Mouse (Mus musculus) kidney, postnatal 0 days (tissue): ENCODE data around the gene Nrxn2. TPM values are rescaled to one million over a fixed set of nuclear protein-coding genes. Genes with fewer than 3 reads are reported as not detected.

ENCODE experiments used
- ATAC-seq: fragments of 200-750 bp; cut with Nextera tagmentation; replicated peaks from 2 replicates; pipeline ENCODE4 v1.8.0; 2017; ENCODE audit warnings: low read depth, moderate number of reproducible peaks, moderate TSS enrichment, moderate library complexity; ENCODE audit not compliant: low FRiP score
- DNase-seq: peaks from one replicate; pipeline ENCODE4 v3.0.0-alpha.2; 2016; ENCODE audit warnings: low spot score
- H3K27ac ChIP-seq: fragments of 300-500 bp; sonication (generic); 2 replicates; pipeline ENCODE4 v1.5.1; 2014; ENCODE audit warnings: mild to moderate bottlenecking
- H3K27me3 ChIP-seq: fragments of 300-500 bp; sonication (generic); 2 replicates; pipeline ENCODE4 v1.6.1; 2014; ENCODE audit warnings: low read length, mixed read lengths; ENCODE audit not compliant: insufficient read depth
- H3K36me3 ChIP-seq: fragments of 300-500 bp; sonication (generic); 2 replicates; pipeline ENCODE4 v1.6.1; 2014; ENCODE audit warnings: low read length, mixed read lengths; ENCODE audit not compliant: insufficient read depth
- H3K4me1 ChIP-seq: fragments of 300-500 bp; sonication (generic); replicated peaks from 2 replicates; pipeline ENCODE4 v1.6.1; 2014; ENCODE audit warnings: antibody characterized with exemption, low read length, mixed read lengths; ENCODE audit not compliant: insufficient read depth
- H3K4me2 ChIP-seq: fragments of 300-500 bp; sonication (generic); 2 replicates; pipeline ENCODE4 v1.6.1; 2014; ENCODE audit warnings: mild to moderate bottlenecking, low read length, moderate library complexity, mixed read lengths
- H3K4me3 ChIP-seq: fragments of 300-500 bp; sonication (generic); replicated peaks from 2 replicates; pipeline ENCODE4 v1.5.1; 2014; ENCODE audit warnings: low read depth, low read length
- H3K9ac ChIP-seq: fragments of 300-500 bp; sonication (generic); 2 replicates; pipeline ENCODE4 v1.6.1; 2014; ENCODE audit warnings: low read depth, low read length
- H3K9me3 ChIP-seq: fragments of 300-500 bp; sonication (generic); replicated peaks from 2 replicates; pipeline ENCODE4 v1.6.1; 2016; ENCODE audit warnings: low read length, inconsistent platforms, mixed read lengths
- CTCF ChIP-seq: IDR thresholded peaks from 2 replicates; pipeline ENCODE4 v1.5.1; 2016; ENCODE audit warnings: antibody characterized with exemption, low read depth, mild to moderate bottlenecking, moderate library complexity
- WGBS: fragments of 180-500 bp; shearing (Covaris S2); extraction: QIAGEN DNeasy Blood & Tissue Kit; methylation state at CpG from one replicate; pipeline ENCODE4 v1.1.7; 2014; 5-methylcytosine and 5-hydroxymethylcytosine counted together
- polyA plus RNA-seq: library from polyadenylated mRNA; unstranded; fragments of >200 nt; fragmentation: Nextera tagmentation; extraction: Ambion mirVana; gene quantifications from 2 replicates; pipeline ENCODE4 v1.2.1, GENCODE M21; 2015

Nrxn2 gene
- polyA plus RNA-seq, 1 experiment from 2014 or later = 5.9 TPM

- no peak overlapping the region for H3K9ac ChIP-seq
- H3K4me3 ChIP-seq = 0 out of 2 replicates have a peak overlapping the region, but pooled peaks have one; percentile 44
- peak overlapping the region; percentile 79 for H3K4me2 ChIP-seq
- ATAC-seq (no peak), DNase-seq (no peak)
- no peak for TF ChIP-seq CTCF
- no peak overlapping the region; the same call in 1 of the 2 replicates for H3K27ac ChIP-seq
- no peaks in the 10 kb centered on the region for H3K36me3 ChIP-seq
- H3K4me1 ChIP-seq = peaks cover 9% of the 10 kb centered on the region; the same call in 1 of the 2 replicates
- no peaks in the 10 kb centered on the region for H3K9me3 ChIP-seq
- no peaks in the 10 kb centered on the region for H3K27me3 ChIP-seq
- 9% methylated on average over 13 of the region's 13 CpGs for WGBS
These were observed 114.1 kb downstream of the Nrxn2 start for GRCm38 (mm10) chr19:6532656-6533055.

- peaks cover 9% of the 10 kb centered on the region; the same call in 1 of the 2 replicates for H3K4me1 ChIP-seq
- H3K36me3 ChIP-seq = no peaks in the 10 kb centered on the region
- H3K27ac ChIP-seq = no peak overlapping the region; the same call in 1 of the 2 replicates
- H3K27me3 ChIP-seq = no peaks in the 10 kb centered on the region
- H3K9ac ChIP-seq = no peak overlapping the region
- TF ChIP-seq CTCF = no peak
- no peaks in the 10 kb centered on the region for H3K9me3 ChIP-seq
- no peak overlapping the region for H3K4me3 ChIP-seq
- DNase-seq = no peak
- WGBS = 65% methylated on average over 11 of the region's 11 CpGs
- no peak overlapping the region for H3K4me2 ChIP-seq
- ATAC-seq = no peak
These were observed 115.0 kb downstream of the Nrxn2 start for GRCm38 (mm10) chr19:6533290-6534117.

- no peak overlapping the region for H3K27ac ChIP-seq
- no peak for DNase-seq
- no peak for TF ChIP-seq CTCF
These were observed 115.5 kb downstream of the Nrxn2 start for GRCm38 (mm10) chr19:6534118-6534415.

GRCm38 (mm10) chr19:6536201-6536600, 117.7 kb downstream of the Nrxn2 start:
- Histone ChIP-seq H3K4me1 (0 out of 2 replicates have a peak, but pooled peaks cover 9% of the 10 kb centered on the region), H3K9ac (no peak overlapping the region), H3K4me3 (no peak overlapping the region), H3K9me3 (no peaks in the 10 kb centered on the region), H3K36me3 (no peaks in the 10 kb centered on the region), H3K4me2 (no peak overlapping the region), H3K27me3 (no peaks in the 10 kb centered on the region), H3K27ac (no peak overlapping the region)
- DNase-seq (no peak), ATAC-seq (no peak)
- no peak for TF ChIP-seq CTCF
- WGBS = 46% methylated on average over 3 of the region's 3 CpGs

More at GRCm38 (mm10) chr19:6534118-6534415, 115.5 kb downstream of the Nrxn2 start:
- Histone ChIP-seq H3K4me2 (no peak overlapping the region), H3K9ac (no peak overlapping the region), H3K27me3 (no peaks in the 10 kb centered on the region), H3K36me3 (no peaks in the 10 kb centered on the region), H3K9me3 (no peaks in the 10 kb centered on the region), H3K4me1 (peaks cover 9% of the 10 kb centered on the region; the same call in 1 of the 2 replicates), H3K4me3 (no peak overlapping the region)
- no peak for ATAC-seq
- WGBS = 61% methylated on average over 5 of the region's 5 CpGs

GRCm38 (mm10) chr19:6536696-6537095, 118.2 kb downstream of the Nrxn2 start:
- DNase-seq = no peak
- Histone ChIP-seq H3K4me3 (no peak overlapping the region), H3K4me2 (no peak overlapping the region), H3K36me3 (no peaks in the 10 kb centered on the region), H3K27me3 (no peaks in the 10 kb centered on the region), H3K9ac (no peak overlapping the region), H3K4me1 (0 out of 2 replicates have a peak, but pooled peaks cover 9% of the 10 kb centered on the region), H3K9me3 (no peaks in the 10 kb centered on the region), H3K27ac (no peak overlapping the region)
- no peak for ATAC-seq
- TF ChIP-seq CTCF = no peak
- 75% methylated on average over 6 of the region's 6 CpGs for WGBS

GRCm38 (mm10) chr19:6537526-6537925, 119.0 kb downstream of the Nrxn2 start:
- H3K27me3 ChIP-seq = no peaks in the 10 kb centered on the region
- ATAC-seq (no peak), DNase-seq (no peak)
- no peak overlapping the region for H3K27ac ChIP-seq
- H3K9ac ChIP-seq = no peak overlapping the region
- no peaks in the 10 kb centered on the region for H3K9me3 ChIP-seq
- TF ChIP-seq CTCF = no peak
- H3K4me3 ChIP-seq = no peak overlapping the region
- WGBS = 67% methylated on average over 8 of the region's 8 CpGs
- H3K36me3 ChIP-seq = no peaks in the 10 kb centered on the region
- H3K4me1 ChIP-seq = 0 out of 2 replicates have a peak, but pooled peaks cover 5% of the 10 kb centered on the region
- no peak overlapping the region for H3K4me2 ChIP-seq
